Mouse (Mus musculus) stomach, embryonic 14.5 days (tissue): ENCODE measurements around the gene Grin2b. TPM values are rescaled to one million over a fixed set of nuclear protein-coding genes. Genes with fewer than 3 reads are reported as not detected.

ENCODE experiments used
- ATAC-seq: fragments of 200-750 bp; cut with Nextera tagmentation; 2 replicates; pipeline ENCODE4 v1.8.0; 2017; ENCODE audit warnings: low read depth, moderate TSS enrichment; ENCODE audit not compliant: insufficient number of reproducible peaks, insufficient read depth, low FRiP score
- H3K27ac ChIP-seq: fragments of 300-500 bp; sonication (generic); 2 replicates; pipeline ENCODE4 v1.5.1; 2014; ENCODE audit warnings: mild to moderate bottlenecking, low read length, moderate library complexity, mixed read lengths
- H3K27me3 ChIP-seq: fragments of 300-500 bp; sonication (generic); 2 replicates; pipeline ENCODE4 v1.6.1; 2014; ENCODE audit warnings: low read length, control low read depth, mixed read lengths; ENCODE audit not compliant: control insufficient read depth, insufficient read depth
- H3K36me3 ChIP-seq: fragments of 300-500 bp; sonication (generic); 2 replicates; pipeline ENCODE4 v1.6.1; 2014; ENCODE audit warnings: mild to moderate bottlenecking, control low read depth, low read length, moderate library complexity, mixed read lengths; ENCODE audit not compliant: control insufficient read depth, insufficient read depth
- H3K4me1 ChIP-seq: fragments of 300-500 bp; sonication (generic); 2 replicates; pipeline ENCODE4 v1.6.1; 2014; ENCODE audit warnings: low read length, control low read depth, mixed read lengths; ENCODE audit not compliant: control insufficient read depth, insufficient read depth
- H3K4me2 ChIP-seq: fragments of 300-500 bp; sonication (generic); replicated peaks from 2 replicates; pipeline ENCODE4 v1.6.1; 2014; ENCODE audit warnings: low read depth, low read length, control low read depth
- H3K4me3 ChIP-seq: fragments of 300-500 bp; sonication (generic); 2 replicates; pipeline ENCODE4 v1.5.1; 2014; ENCODE audit warnings: low read depth, low read length, control low read depth
- H3K9ac ChIP-seq: fragments of 300-500 bp; sonication (generic); replicated peaks from 2 replicates; pipeline ENCODE4 v1.6.1; 2014; ENCODE audit warnings: low read depth, mild to moderate bottlenecking, control low read depth, low read length, moderate library complexity, mixed read lengths
- H3K9me3 ChIP-seq: fragments of 300-500 bp; sonication (generic); 2 replicates; pipeline ENCODE4 v1.6.1; 2016; ENCODE audit warnings: low read depth, low read length, control low read depth; ENCODE audit not compliant: control insufficient read depth
- WGBS: fragments of 180-500 bp; shearing (Covaris S2); extraction: QIAGEN DNeasy Blood & Tissue Kit; methylation state at CpG from one replicate; pipeline ENCODE4 v1.1.7; 2014; 5-methylcytosine and 5-hydroxymethylcytosine counted together
- polyA plus RNA-seq: library from polyadenylated mRNA; unstranded; fragments of >200 nt; fragmentation: Nextera tagmentation; extraction: Ambion mirVana; gene quantifications from 2 replicates; pipeline ENCODE4 v1.2.1, GENCODE M21; 2014

The Grin2b gene
- polyA plus RNA-seq = 1.8 and 2.7 TPM in 2 replicates

GRCm38 (mm10) chr6:136173191-136173896 is at the start of gene Grin2b:
Grin2b (minus strand) TSS chr6:136173511.
- Histone ChIP-seq H3K4me2 (peak within 1 kb of the TSS; percentile 88), H3K27me3 (peaks cover 14% of the 10 kb centered on the region; the same call in 1 of the 2 replicates), H3K4me3 (peak within 1 kb of the TSS; percentile 36), H3K9ac (no peak within 1 kb of the TSS), H3K27ac (no peak within 1 kb of the TSS), H3K4me1 (no peaks in the 10 kb centered on the region), H3K36me3 (no peaks in the 10 kb centered on the region), H3K9me3 (no peaks in the 10 kb centered on the region)
- ATAC-seq = peak; percentile 50; the same call in 1 of the 2 replicates
- WGBS = under 1% methylated on average over 25 of the region's 30 CpGs

- no peaks in the 10 kb centered on the region for H3K9me3 ChIP-seq
- H3K4me1 ChIP-seq = no peaks in the 10 kb centered on the region
- no peaks in the 10 kb centered on the region for H3K36me3 ChIP-seq
- no peak overlapping the region for H3K9ac ChIP-seq
- no peak overlapping the region for H3K27ac ChIP-seq
- no peak for ATAC-seq
- H3K4me3 ChIP-seq = no peak overlapping the region
- 90% methylated on average over 3 of the region's 3 CpGs for WGBS
- no peak overlapping the region for H3K4me2 ChIP-seq
- no peaks in the 10 kb centered on the region for H3K27me3 ChIP-seq
Observed at GRCm38 (mm10) chr6:136221894-136222293, 48.6 kb upstream of the Grin2b start.

DNA sequence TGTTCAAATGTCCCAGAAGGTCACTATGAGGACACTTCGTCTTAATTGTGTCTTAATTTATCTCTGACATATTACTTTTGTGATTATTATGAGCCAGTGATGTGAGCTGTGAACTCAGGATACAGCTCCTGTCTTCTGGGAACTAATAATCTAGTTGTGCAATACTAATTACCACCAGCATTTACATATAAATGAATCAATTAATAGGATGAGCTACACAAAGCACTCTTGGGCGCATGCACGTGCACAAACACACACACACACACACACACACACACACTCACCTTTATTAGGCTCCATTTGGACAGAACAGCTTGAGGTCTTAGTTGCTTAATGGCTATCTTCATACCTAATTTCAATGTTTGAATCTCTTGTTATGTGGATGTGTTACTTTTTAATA is 37.1 kb upstream of the Grin2b start:
- H3K4me1 ChIP-seq = no peaks in the 10 kb centered on the region
- H3K9me3 ChIP-seq = no peaks in the 10 kb centered on the region
- no peaks in the 10 kb centered on the region for H3K36me3 ChIP-seq
- H3K4me3 ChIP-seq = no peak overlapping the region
- no peak overlapping the region for H3K9ac ChIP-seq
- H3K27me3 ChIP-seq = no peaks in the 10 kb centered on the region
- H3K27ac ChIP-seq = no peak overlapping the region
- H3K4me2 ChIP-seq = no peak overlapping the region
- no peak for ATAC-seq
- WGBS = 88% methylated on average over 3 of the region's 3 CpGs

- Histone ChIP-seq H3K9me3 (no peaks in the 10 kb centered on the region), H3K27me3 (no peaks in the 10 kb centered on the region), H3K36me3 (no peaks in the 10 kb centered on the region), H3K4me3 (no peak overlapping the region), H3K4me2 (no peak overlapping the region), H3K27ac (no peak overlapping the region), H3K4me1 (no peaks in the 10 kb centered on the region), H3K9ac (no peak overlapping the region)
- no peak for ATAC-seq
- 91% methylated on average over 2 of the region's 2 CpGs for WGBS
Observed at GRCm38 (mm10) chr6:136199814-136200213, 26.5 kb upstream of the Grin2b start.

DNA sequence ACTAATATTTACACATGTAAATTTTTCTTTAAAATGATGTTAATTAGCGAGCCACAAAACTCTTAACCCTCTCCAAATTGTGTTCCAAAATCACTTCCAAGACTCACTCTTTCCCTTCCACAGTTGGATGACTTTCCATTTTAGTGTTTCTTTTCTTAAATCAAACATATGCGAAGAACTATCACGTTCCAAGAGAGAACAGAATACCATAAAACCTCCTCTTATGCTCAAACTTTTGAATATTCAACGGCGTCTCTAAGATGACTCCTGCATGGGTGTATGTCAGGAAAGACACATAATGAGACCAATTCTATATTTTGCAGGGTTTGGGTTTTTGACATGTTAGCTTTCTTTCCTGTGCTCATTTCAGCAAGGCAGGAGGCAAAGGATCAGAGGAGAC is 21.3 kb upstream of the Grin2b start:
- 82% methylated on average over 5 of the region's 5 CpGs for WGBS
- no peaks in the 10 kb centered on the region for H3K27me3 ChIP-seq

DNA sequence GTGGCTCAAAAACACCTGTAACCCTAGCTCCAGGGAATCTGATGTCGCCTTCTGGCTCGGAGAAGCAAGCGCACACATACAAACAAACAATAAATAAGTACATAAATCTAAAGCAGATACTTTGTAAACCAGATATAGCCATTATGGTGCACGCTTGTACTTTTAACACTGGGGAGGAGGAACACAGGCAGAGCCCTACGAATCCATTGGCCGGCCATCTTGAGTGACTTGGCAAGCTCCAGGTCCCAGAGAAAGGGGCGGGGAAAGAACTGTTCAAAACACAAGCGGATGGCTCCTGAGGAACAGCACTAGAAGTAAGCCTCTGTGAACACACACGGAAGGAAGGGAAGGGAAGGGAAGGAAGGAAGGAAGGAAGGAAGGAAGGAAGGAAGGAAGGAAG is 4.8 kb upstream of the Grin2b start:
- ATAC-seq = no peak
- Histone ChIP-seq H3K9ac (no peak overlapping the region), H3K4me1 (no peaks in the 10 kb centered on the region), H3K9me3 (no peaks in the 10 kb centered on the region), H3K4me2 (no peak overlapping the region), H3K27ac (no peak overlapping the region), H3K4me3 (no peak overlapping the region), H3K27me3 (no peaks in the 10 kb centered on the region), H3K36me3 (no peaks in the 10 kb centered on the region)
- 82% methylated on average over 9 of the region's 9 CpGs for WGBS

More for the DNA sequence above, 21.3 kb upstream of the Grin2b start:
- Histone ChIP-seq H3K4me1 (no peaks in the 10 kb centered on the region), H3K36me3 (no peaks in the 10 kb centered on the region), H3K27ac (no peak overlapping the region), H3K9ac (no peak overlapping the region), H3K4me2 (no peak overlapping the region), H3K4me3 (no peak overlapping the region), H3K9me3 (no peaks in the 10 kb centered on the region)
- no peak for ATAC-seq

- peak overlapping the region; percentile 88 for H3K4me2 ChIP-seq
- H3K9ac ChIP-seq = no peak overlapping the region
- H3K27ac ChIP-seq = no peak overlapping the region
- peak overlapping the region; percentile 36 for H3K4me3 ChIP-seq
- no peaks in the 10 kb centered on the region for H3K4me1 ChIP-seq
- H3K27me3 ChIP-seq = peaks cover 14% of the 10 kb centered on the region; the same call in 1 of the 2 replicates
- ATAC-seq = no peak
- 1% methylated on average over 15 of the region's 15 CpGs for WGBS
- no peaks in the 10 kb centered on the region for H3K9me3 ChIP-seq
- H3K36me3 ChIP-seq = no peaks in the 10 kb centered on the region
Observed at GRCm38 (mm10) chr6:136172801-136173190, 515 bp downstream of the Grin2b start.

- no peak overlapping the region for H3K9ac ChIP-seq
- 1% methylated on average over 41 of the region's 43 CpGs for WGBS
- H3K4me2 ChIP-seq = peak overlapping the region; percentile 88
- H3K27me3 ChIP-seq = peaks cover 14% of the 10 kb centered on the region; the same call in 1 of the 2 replicates
- ATAC-seq = peak; percentile 65; the same call in 1 of the 2 replicates
- H3K4me3 ChIP-seq = peak overlapping the region; percentile 36
- H3K9me3 ChIP-seq = no peaks in the 10 kb centered on the region
- H3K27ac ChIP-seq = no peak overlapping the region
- H3K36me3 ChIP-seq = no peaks in the 10 kb centered on the region
- H3K4me1 ChIP-seq = no peaks in the 10 kb centered on the region
Observed at GRCm38 (mm10) chr6:136172172-136172651, 1.1 kb downstream of the Grin2b start.
